Mouse (Mus musculus): ENCODE data around the gene Pwp2.
A peak's percentile ranks its signal among the peaks of the same experiment; 100 is the strongest.

Pwp2 gene

DNA sequence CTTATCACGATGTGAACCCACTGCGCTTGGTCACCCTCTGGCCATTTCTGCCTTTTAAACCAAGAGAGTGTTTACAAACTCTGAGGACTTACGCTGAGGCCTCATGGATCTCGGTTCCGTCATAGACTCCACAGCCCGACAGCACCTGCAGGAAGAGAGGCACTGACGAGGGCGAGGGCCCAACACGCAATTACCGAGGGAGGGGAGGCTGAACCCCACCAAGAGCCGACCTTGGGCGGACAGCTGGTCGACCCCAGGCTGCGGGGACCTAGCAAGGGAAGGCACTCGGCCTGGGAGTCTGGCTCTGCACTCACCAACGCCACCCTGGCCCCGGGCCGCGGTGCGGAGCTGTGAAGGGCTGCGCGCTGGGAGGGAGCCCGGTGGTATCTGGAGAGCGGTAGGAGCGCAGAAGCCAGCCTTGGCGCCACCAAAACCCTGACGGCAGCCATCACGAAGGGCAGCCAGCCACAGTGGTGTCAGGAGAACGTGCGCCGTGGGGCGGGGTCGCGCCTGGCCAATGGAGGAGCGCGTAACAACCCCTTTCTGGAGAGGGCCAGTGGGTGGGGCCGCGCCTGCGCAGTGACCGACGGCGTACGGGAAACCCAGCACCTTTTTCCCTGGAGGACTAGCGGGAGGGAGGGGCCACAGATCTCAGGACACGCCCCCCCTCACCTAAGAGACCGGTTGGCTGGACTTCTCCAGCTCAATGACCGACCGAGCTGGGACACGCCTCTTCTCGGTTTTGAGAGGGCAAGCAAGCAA is 15.5 kb downstream of the Pwp2 start, which contains the start of gene D10Jhu81e:
Gene D10Jhu81e, minus strand, starts transcription at position 502 of the 762 bp plus-strand sequence.
- peak; percentile 100 for DNase-seq

DNA sequence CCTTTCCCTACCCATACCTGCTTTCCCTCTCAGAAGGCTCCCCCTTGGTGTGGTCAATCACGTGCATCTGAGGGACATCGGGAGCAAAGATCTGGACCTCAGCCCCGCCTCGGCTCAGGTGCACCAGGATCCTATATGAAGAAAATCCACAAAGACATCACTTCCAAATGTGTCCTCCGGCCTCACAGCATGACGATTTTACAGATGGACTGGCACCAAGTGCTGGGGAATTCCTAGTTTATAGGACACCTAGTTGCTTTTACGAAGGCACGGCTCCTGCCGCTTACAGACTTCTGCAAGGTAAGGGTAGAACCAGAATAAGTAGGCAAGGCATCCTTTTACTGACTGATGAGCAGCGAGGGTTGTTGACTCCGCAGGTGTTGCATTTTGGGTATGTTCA is 16.2 kb downstream of the Pwp2 start:
- DNase-seq, result peak in 1 of 2 experiments; percentile 33

DNA sequence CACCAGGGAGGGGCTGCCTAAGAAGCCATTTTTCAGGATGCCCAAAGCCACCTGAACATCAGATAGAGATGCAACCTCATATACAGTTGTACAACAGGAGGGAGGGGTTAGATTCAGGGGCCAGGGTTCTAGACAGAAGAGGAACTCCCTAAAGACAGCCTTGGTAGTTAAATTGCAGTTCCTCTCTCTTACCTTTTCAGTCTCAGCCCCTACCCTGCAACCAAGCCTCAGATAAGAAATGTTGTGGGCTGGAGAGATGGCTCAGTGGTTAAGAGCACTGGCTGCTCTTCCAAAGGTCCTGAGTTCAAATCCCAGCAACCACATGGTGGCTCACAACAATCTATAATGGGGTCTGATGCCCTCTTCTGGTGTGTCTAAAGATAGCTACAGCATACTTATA is 17.2 kb downstream of the Pwp2 start:
- no peak for DNase-seq

DNA sequence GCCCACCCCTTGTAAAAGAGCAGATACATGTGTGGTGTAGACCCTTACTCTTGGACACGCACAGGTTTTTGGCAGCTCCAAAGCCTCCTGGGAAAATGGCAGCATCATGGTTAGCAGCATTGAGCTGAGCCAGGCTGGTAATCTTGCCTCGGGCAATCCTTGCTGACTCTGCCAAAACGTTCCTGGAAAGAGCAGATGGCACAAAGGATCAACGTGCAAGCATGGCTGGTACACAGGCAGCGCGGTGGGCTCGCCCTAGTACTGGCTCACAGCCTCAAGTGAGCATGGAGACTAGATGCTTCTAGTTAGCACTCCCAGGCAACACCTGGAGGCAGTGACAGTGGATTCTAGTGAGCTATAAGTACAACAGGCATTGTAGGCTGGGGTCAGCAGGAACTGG is 17.6 kb downstream of the Pwp2 start:
- DNase-seq, result peak; percentile 85 to 88

DNA sequence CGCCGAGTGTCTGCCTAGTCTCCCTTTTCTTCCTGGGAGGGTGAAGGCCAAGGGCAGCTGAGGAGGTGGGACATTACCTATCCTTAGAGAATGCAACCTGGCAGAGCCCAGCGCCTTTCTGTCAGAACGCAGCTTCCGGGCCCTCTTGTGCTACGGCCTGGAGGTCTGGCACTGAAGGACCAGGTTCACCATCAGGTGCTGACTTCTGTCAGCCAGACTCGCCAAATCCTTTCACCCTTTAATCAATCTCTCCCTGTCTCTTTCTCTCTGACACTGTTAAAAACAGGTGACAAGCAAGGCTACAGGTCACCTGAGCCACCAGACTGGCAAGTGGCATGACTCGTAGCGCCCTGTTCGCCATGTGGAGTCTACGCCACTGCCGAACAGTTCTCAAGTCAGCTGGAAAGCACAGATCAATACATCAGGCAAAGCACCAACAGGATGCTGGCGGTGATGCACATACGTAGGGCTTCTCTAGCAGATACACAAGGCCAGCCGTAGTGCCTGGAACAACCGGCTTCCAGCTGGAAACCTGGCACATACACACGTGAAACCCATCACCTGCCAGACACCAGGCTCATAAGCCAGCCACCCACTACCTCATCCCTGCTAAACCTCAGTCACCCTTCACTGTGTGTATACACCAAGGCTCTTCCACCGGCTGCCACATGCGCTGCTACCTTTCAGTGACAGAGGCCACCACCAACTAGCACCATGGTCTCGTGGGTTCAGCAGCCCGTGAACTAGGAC is 19.5 kb downstream of the Pwp2 start:
- peak; percentile 78 to 79 for DNase-seq

DNA sequence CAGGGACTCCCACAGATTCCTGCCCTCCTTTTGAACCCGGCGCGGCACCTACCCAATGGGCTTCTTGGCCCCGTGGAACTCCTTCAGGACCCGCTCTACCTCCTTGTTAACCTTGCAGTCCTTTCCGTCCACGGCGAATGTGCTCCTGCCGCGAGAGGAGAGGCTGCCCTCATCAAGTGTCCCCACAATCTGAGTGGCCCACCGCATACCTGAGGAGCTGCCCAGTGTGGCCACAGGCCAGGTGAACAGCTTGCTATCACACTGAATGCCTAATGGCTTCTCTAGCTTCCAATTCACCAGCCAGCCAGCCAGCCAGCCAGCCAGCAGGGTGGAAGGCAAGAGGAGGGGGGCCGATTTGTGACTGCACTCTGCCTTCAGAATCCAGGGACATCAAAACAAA is 20.2 kb downstream of the Pwp2 start:
- peak; percentile 94 for DNase-seq

DNA sequence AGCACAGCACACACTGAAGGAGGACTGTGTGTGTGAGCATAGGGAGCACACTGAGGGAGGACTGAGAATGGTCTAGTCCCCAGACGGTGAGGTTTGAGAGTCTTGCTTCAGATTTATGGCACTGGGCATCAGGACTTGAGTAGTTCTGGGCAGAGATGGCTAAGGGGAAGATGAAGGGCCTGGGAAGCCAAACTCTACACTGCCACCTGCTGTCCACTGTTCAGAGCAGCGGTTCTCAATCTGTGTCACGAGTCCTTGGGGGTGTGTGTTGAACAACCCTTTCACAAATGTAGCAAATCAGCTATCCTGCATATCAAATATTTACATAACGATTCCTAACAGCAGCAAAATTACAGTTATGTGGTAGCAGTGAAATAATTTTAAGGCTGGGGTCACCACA is 21.0 kb downstream of the Pwp2 start:
- peak; percentile 86 to 90 for DNase-seq

DNA sequence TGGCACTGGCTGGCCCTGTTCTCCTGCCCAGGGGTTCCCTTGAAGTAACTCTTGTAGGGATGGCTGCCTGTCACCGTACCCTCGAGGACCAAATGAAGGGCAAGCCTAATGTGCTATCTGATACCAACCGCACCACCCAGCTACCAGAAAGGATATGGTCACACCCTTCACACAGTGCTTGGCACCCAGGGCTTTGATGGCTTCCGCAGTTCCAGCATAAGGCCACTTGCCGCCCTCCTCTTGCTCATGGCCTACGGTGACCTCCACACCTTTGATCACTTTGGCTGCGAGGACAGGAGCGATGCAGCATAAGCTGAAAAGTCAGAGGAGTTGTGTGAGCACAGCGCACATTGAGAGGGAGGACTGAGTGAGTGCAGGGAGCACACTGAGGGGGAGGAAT is 21.7 kb downstream of the Pwp2 start:
- DNase-seq, result no peak

DNA sequence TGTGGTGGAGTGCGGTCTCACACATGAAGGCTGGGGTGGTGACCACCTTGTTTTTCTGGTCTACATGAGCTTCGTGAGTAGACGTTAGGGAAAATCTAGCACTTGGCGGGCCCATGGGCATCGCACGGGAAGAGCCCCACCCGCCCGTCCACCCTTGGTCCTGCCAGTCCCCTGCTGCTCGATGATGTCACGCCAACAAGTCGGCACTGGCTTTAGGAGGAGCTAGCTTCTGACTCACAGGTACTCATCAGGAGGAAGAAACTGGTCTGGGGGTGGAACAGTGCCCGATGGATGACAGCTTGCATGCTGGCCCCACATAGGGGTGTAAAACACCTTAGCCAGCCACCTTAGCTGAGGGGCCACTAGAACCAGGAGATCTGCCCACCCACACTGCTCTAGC is 22.3 kb downstream of the Pwp2 start:
- peak; percentile 39 to 43 for DNase-seq

DNA sequence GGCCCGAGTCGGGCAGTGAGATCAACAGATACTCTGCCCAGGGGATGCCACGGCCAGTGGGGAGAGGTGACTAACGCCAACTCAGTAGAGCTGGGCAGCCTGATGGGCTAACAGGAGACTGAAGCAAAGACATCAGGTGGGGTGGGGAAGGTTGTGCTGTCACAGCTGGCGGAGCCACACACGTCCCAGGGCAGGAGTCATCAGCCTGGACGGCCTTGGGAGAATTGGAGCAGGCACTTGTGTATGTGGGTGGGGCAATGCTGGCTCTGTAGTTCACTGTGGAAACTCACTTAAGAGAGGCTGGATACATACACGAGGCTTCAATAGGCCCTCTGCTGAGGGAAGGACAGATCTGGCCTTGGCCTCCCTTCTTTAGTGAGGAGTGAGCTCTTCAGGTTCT is 23.9 kb downstream of the Pwp2 start:
- DNase-seq, result no peak

DNA sequence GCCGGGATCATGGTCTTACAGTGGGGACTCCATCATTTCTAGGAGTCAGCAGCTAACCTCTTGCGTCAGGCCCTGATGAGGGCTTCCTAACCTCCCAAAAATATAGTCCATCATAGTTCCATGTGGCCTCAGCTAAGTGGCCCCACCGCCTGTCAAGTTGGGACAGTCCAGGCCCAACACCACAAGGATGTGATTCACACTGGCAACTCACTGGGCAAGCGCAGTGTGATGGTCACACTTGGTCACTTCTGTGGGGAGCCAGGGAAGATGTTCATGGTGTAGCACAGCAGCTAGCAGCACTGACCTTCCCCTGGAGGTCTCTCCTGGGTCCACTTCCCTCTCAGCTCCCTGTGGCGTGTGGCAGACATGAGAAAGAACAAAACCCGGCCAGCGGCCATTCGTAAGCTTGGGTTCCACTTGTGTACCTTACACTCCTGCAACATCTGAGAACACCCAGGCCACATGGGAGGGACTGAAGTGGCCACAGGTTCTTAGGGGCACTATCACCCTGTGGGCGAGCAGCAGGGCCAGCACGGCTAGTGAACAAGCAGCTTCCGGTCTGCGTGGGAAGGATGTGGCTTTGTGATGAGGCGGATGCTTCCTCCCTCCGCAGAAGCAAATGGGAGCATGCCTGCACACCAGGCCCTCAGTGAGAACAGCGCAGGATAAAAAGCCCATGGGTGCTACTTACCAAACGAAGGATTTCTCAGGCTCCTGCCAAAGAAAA is 24.4 kb downstream of the Pwp2 start:
- DNase-seq, result no peak

DNA sequence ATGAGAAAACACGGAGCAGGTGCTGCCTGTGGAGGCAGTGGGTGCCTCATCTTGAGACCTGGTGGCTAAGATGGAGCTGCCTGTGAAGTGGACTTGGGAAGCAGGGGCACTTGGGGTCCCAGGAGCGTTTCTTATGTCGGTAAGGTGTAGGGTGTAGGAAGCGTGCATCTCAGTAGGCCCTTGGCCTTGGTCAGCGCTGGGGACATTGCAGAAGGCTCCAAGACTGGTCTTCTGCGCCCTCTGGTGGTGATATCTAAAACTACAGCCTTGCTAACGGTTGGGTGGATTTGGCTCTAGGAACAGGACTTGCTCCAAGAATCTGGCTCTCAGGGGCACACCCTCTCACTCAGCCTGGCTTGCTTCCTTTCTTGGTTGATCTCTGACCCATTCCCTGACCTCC is 25.0 kb downstream of the Pwp2 start:
- DNase-seq, result peak; percentile 94 to 96

DNA sequence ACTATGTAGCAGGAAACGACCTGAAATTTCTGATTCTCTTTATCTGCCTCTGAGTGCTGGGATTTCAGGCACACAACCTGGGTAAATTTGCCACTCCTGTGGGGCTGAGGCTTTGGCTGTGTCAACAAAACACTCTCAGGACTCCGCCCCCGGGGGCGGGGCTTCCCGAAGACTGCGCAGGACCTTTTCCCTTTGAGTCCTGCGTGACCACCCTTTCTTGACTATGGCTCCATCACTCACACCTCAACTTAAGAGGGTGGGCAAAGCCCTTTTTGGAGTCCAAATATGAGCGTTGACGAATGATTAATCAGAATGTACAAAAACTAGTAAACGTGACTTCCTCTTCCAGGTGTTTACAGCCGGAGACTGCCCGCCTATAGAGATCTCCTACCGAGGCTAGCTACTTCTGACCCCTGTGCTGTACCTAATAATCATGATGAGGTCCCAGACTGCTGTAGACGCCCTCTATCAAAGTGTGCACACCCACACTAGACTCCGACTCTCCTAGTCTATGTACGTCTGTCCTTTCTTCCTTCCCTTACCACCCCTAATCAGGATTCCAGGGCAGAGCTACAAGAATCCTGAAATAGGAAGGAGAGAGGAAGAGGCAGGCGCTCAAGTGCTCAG is 25.6 kb downstream of the Pwp2 start:
- DNase-seq, result peak; percentile 73 to 75

DNA sequence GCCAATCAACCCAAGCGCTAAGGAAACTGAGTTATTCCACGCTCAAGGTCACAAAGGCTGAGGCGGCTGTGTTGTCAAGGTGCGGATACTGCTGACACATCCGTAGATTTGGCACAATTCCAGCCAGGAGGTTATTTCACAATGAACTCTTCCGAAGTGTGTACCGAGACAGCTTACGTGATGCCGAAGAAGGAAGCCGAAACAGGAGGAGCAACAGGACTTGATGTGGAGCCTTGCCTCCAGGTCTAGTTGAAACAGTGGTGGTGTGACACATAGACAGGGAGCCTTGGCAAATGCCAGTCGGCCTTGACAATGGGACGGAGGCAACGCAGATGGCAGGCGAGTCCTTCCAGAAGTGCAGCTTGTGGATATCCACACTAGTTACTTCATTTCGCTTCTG is 26.9 kb downstream of the Pwp2 start:
- DNase-seq, result peak; percentile 32 to 56

DNA sequence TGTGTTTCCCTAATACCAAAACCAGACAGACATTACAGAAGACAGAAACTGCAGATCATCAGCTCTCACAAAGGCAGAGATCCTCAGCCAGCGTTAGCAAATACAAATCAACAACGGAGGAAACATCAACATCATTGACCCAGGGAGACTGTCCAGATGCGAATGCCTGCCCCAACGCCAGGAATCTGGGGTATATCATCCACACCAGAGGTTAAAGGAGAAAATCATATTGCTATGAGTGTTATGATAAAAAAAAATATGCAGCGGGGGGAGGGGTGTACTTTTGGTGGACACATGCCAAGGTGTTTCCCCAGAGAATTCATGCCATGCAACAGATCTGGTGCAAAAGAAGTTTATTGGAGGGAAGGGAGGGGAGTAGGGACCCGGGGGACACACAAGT is 28.0 kb downstream of the Pwp2 start:
- DNase-seq, result no peak

DNA sequence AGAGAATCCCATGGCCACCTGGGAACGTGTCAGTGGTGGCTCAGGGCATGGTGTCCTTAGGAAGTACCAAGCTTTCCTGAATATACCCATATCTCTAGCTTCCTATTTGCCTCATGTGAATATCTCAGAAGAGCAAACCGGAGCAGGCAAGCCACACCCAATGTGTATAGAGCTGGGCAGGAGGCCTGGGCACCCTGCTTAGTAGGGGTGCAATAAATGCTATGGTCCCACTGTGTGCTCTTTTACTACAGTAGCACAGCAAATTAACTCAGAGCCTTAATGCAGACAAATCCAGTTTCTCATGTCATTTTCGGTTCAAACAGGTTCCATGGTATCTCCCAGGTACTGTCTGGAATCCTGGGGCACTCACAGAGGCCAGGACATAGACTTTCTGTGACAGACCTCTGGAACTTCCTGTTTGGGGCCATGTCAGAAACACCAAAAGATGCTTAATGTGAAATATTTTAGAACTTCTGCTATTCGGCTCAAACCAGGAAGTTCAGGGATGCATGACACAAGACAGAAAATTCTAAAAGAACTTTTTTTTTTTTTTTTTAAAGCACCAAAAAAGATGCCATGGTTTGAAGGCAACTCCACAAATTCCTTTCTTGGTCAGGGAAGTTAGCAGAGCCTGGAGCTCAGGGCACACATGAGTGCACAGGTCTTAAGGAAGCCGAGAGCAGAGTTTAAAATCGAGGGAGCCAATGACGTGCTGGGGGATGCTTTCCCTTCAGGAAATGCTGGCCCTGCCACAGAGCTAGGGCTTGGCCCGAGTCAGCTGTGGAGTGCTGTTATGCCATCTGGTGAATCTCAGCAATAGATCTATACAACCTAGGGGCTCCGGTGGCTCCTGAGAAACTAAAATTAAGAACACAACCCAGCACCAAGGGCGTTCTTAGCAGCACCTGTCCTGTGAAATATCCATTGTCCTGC is 35.8 kb downstream of the Pwp2 start:
- peak; percentile 71 to 75 for DNase-seq

DNA sequence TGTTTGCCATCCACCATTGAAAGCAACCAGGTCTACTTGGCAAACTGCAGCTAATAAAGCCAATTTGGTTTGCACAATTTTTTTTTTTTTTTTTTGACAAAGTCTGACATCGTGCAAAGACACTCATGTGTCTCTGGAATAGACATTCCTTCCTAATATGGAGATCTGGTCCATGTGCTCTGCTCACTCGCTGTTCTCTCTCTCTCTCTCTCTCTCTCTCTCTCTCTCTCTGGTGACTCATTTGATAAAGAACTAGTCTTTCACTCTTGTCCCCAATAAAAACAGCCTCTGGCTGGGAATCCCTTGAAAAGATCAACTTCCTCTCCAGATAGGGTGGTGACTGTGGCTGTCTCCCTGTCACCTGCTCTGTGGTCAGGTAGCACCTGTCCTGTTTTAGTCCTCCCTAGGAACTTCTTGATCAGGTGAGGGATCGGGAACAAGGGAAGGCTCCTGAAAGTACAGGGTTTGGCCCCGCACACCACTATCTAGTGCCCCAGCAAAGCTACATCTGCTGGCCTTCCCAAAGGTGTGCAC is 37.0 kb downstream of the Pwp2 start:
- no peak for DNase-seq

DNA sequence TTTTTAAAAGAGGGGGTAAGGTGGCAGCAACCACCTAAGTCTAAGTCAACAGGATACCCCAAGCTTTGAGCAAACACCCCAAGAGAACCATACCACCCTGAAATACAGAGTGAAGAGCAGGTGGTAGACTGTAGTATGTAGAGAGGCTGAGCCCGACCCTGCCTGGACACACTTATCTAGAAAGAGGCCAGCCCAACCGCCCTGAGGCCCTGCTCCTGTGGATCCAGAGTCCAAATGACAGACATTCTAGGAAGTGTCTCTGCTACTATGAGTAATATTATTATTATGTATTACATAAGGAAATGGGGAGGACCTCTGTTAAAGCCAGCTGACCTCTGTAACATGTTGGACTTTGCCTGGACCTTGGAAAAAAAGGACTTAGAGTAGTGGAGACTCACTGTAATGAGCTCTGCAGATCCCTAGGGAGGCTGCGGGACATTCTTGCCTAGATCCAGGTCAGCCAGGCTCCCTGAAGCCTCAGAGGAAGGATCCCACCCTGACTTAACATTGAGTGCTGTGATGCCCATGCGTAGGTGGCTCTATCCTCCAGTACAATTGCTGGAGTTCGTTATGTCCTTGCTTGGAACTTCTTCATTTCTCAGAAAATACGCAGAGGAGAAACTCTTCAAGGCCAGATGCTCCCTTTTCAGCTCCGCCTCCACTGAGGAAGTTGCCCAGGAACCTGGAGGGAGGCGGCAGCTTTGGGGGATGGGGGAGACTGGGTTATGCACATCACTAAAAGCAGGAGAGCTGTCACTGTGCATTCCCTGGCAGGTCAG is 41.0 kb downstream of the Pwp2 start:
- no peak for DNase-seq

DNA sequence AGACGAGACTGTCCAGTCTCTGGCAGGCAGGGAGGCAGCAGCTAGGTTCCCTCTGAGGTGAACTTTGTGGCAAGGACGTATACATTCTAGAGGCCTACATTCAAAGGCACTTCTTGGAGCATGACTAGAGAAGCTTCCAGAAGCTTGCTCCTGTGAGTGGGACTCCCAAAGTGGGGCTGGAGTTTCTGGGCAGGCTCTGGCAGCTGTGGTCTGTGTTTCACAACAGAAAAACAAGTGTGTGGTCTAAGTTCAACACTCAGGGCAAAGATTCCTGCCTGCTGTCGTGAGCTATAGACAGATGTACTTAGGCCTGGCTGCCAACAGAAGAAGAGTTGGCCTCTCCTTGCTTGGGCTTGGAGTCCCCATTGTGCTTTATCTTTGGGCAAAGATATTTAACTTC is 44.1 kb downstream of the Pwp2 start:
- no peak for DNase-seq

DNA sequence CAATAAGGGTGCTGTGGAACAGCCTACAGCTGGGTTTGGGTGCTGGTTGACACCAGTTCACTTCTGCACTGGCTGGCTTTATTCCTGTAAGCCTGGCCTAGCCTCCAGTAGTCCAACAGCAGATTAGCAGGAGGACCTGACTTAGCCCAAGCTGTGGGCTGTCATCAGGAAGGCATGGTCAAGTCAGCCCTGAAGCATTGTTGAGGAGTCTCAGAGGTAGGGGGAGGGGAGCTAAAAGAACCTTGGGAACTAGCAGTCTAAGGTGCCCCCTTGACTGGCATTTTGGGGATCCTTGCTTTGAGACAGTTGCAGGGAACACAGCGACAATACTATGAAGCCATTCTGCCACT is 44.7 kb downstream of the Pwp2 start:
- no peak for DNase-seq
